Mouse (Mus musculus) small intestine, adult 2 months (tissue): ENCODE results near the gene C730034F03Rik.

ENCODE experiments used
- CTCF ChIP-seq: fragments of 200-500 bp; IDR thresholded peaks from 2 replicates; pipeline ENCODE4 v1.5.1; 2012; ENCODE audit warnings: low read depth, mild to moderate bottlenecking, control low read depth, inconsistent platforms, low read length, moderate library complexity, mixed read lengths; ENCODE audit not compliant: insufficient replicate concordance, insufficient read length; ENCODE audit errors: extremely low read depth
- POLR2A ChIP-seq: fragments of 200-500 bp; IDR thresholded peaks from 2 replicates; pipeline ENCODE4 v1.6.1; 2012; ENCODE audit warnings: low read depth, mild to moderate bottlenecking, control low read depth, inconsistent platforms, low read length, moderate library complexity

DNA sequence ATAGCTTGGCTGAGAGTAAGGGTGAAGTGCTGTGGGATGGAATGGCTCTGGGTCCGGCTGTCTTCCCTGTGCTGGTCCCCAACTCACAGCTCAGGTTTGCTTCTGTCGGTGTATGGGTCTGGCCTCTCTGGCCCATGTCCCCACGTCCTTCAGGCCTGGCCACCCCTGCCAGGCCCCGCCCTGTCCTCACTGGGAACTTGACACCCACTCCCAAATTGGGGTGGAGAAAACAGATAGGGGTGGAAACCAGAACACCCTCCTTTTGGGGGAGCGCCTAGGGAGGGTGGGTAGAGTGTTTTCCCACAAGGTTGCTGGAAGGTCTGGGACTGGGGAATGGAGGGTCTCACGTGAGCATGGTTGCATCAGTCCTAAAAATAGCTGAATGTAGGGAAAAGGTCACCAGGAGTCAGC is 3.7 kb upstream of the C730034F03Rik start, which contains the start of gene Cpt1b:
- TF ChIP-seq CTCF (no peak), POLR2A (no peak)
